Mouse (Mus musculus) brain, adult 10 weeks (tissue): ENCODE results near the gene Agmat. TPM values are rescaled to one million over a fixed set of nuclear protein-coding genes. Genes with fewer than 3 reads are reported as not detected.

Source experiments
- polyA plus RNA-seq: library from polyadenylated mRNA; stranded (reverse); fragments of 350-450 nt; fragmentation: Illumina TruSeq; extraction: RNeasy Lipid Tissue Mini Kit (QIAGEN cat#74804); gene quantifications from one replicate; pipeline ENCODE4 v1.2.3, GENCODE M21; 2015; ENCODE audit warnings: low read depth, low replicate concordance

The Agmat gene
- 2.3 TPM for polyA plus RNA-seq

DNA sequence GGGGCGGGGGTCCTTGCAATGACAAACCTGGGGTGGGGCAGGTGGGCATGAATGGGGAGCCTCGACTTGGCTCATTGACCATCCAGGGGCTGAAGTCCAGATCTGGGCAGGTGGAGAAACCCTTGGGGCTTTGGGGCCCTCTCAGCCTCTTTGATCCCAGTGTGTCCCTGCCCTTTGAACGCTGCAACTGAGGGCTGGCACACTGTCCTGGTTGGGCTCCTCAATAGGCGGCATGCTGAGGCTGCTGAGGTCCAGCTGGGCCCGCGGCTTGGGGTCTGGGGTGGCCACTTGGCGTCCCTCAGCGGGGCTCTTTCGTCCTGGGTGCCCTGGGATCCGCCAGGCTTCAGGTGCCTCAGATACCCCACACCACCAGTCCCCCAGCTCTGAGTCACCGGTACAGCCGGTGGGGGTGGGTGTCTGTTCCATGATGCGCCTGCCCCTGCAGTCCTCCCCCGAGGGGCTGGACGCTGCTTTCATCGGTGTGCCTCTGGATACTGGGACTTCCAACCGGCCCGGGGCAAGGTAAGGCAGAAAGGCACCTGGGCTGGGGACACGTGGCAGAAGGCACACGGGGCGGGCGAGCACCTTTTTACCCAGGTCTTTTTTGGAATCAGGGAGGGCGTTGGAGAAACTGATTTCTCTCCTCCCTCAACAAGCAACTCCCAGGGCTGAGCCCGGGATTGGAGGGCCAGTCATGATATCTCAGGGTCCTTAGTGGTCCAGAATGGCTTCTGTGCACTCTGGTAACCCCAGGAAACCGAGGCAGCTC, at the start of gene Agmat:
Agmat (plus strand) TSS at position 95 of the 769 bp plus-strand sequence.

GRCm38 (mm10) chr4:141722731-141723672, 23.5 kb upstream of the Agmat start, which contains the start of gene Ddi2:
TSS of gene Ddi2 (minus strand) at chr4:141723419.

DNA sequence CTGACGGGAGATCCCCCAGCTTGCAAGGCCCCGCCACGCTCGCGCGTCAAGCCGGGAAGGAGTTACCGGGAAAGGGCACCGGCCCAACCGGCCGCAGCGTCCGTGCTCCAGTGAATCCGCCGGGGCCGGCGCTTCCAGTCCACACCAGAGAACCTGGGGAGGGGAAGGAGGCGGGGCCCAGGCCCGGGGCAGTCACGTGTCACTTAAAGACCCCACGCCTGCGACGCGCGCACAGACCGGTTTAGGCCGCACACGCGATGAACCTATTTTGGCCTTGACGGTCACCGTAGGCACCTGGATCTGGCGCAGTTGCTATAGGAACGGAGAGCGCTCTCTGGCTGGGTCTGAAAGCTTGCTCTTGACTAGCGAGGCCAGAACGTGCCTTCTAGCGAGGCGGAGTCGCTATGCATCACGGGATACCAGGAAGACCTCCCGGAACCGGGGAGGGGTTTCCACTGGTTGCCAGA, 44.1 kb downstream of the Agmat start, which contains the start of gene Dnajc16:
Dnajc16 (minus strand) TSS at position 408 of the 467 bp plus-strand sequence.

GRCm38 (mm10) chr4:141793282-141794151, 47.0 kb downstream of the Agmat start, which contains the start of gene Casp9:
TSS of gene Casp9 (plus strand) at chr4:141793612.

Other genes starting within 250 kb of the Agmat start
- gene Spen, start 208.1 kb upstream of the Agmat start, polyA plus RNA-seq: 16.9 TPM
- gene Fblim1, start 140.6 kb upstream of the Agmat start, polyA plus RNA-seq: 1.2 TPM
- gene Tmem82, start 128.0 kb upstream of the Agmat start, polyA plus RNA-seq: 0.43 TPM
- 8.2 TPM for gene Slc25a34, start 122.9 kb upstream of the Agmat start, polyA plus RNA-seq
- 66.4 TPM for gene Plekhm2, start 81.8 kb upstream of the Agmat start, polyA plus RNA-seq
- gene Rsc1a1, start 61.1 kb upstream of the Agmat start, polyA plus RNA-seq: 6.5 TPM
- 20.2 TPM for gene Ddi2, start 23.3 kb upstream of the Agmat start, polyA plus RNA-seq
- 28.5 TPM for gene Dnajc16, start 44.3 kb downstream of the Agmat start, polyA plus RNA-seq
- gene Casp9, start 46.9 kb downstream of the Agmat start, polyA plus RNA-seq: 16.7 TPM
- not detected for gene Cela2a, start 79.5 kb downstream of the Agmat start, polyA plus RNA-seq
- gene Ctrc, start 99.7 kb downstream of the Agmat start, polyA plus RNA-seq: not detected
- gene Efhd2, start 128.2 kb downstream of the Agmat start, polyA plus RNA-seq: 233 TPM